Comparison of ENCODE assay signal across 19 mouse cellular contexts in genomic region chr1:82409271-82409670, GRCm38 (mm10).
A peak's percentile ranks its signal among the peaks of the same experiment; 100 is the strongest.
DNase-seq lines count a peak whose midpoint lies in the region; ATAC-seq lines count a peak whose summit lies in the region.
"Had no signal": no experiment of that assay in that cellular context is flagged by ENCODE, and none has a peak within 500 bp of the region (broad histone marks: within the 10 kb centered on the region; RNA-seq: fewer than 3 reads in every experiment).

No protein-coding gene starts in this region.

- H3K4me1 ChIP-seq in hindbrain, embryonic 10.5 days (replicated peaks), result peaks cover 13% of the 10 kb centered on the region
- H3K4me1 ChIP-seq in hindbrain, embryonic 13.5 days (replicated peaks), result peaks cover 11% of the 10 kb centered on the region
- H3K4me1 ChIP-seq: embryonic facial prominence, embryonic 15.5 days had no signal

- no peaks in the 10 kb centered on the region for H3K9me3 ChIP-seq in hindbrain, embryonic 10.5 days
- no peaks in the 10 kb centered on the region for H3K9me3 ChIP-seq in hindbrain, embryonic 13.5 days
- H3K9me3 ChIP-seq: embryonic facial prominence, embryonic 13.5 days; embryonic facial prominence, embryonic 15.5 days; forebrain, embryonic 10.5 days; forebrain, embryonic 12.5 days had no signal

- no peaks in the 10 kb centered on the region for H3K27me3 ChIP-seq in hindbrain, embryonic 10.5 days (ENCODE audit: insufficient read depth, poor library complexity, severe bottlenecking)
- no peaks in the 10 kb centered on the region for H3K27me3 ChIP-seq in hindbrain, embryonic 13.5 days
- H3K27me3 ChIP-seq: embryonic facial prominence, embryonic 13.5 days; embryonic facial prominence, embryonic 15.5 days; forebrain, embryonic 12.5 days had no signal

- no peaks in the 10 kb centered on the region for H3K36me3 ChIP-seq in hindbrain, embryonic 10.5 days
- no peaks in the 10 kb centered on the region for H3K36me3 ChIP-seq in hindbrain, embryonic 13.5 days
- H3K36me3 ChIP-seq: embryonic facial prominence, embryonic 13.5 days; embryonic facial prominence, embryonic 15.5 days; forebrain, embryonic 10.5 days; forebrain, embryonic 12.5 days had no signal

- no peak overlapping the region for H3K4me3 ChIP-seq in hindbrain, embryonic 10.5 days
- no peak overlapping the region for H3K4me3 ChIP-seq in hindbrain, embryonic 13.5 days
- H3K4me3 ChIP-seq: embryonic facial prominence, embryonic 13.5 days; embryonic facial prominence, embryonic 15.5 days; erythroblast, embryonic 14.5 days; forebrain, embryonic 10.5 days; forebrain, embryonic 12.5 days had no signal

- 87% methylated on average over 9 of the region's 9 CpGs for WGBS in hindbrain, embryonic 10.5 days
- 87% methylated on average over 9 of the region's 9 CpGs for WGBS in hindbrain, embryonic 13.5 days

- peak; percentile 81 for DNase-seq in heart, adult 11 months
- DNase-seq in heart, postnatal 4 days, result no peak
- DNase-seq in hindbrain, embryonic 10.5 days (ENCODE audit: low spot score), result no peak
- DNase-seq: adrenal gland, adult 2 months; adrenal gland, postnatal 10 days; adrenal gland, postnatal 25 days; cerebellum, adult 11 months; cerebellum, adult 9-11 months; cerebellum, postnatal 14 days; cerebellum, postnatal 36 days; embryo, embryonic 11 days had no signal

- 0 out of 2 replicates have a peak overlapping the region, but pooled peaks have one; percentile 16 for H3K27ac ChIP-seq in hindbrain, embryonic 10.5 days
- no peak overlapping the region for H3K27ac ChIP-seq in hindbrain, embryonic 13.5 days
- H3K27ac ChIP-seq: embryonic facial prominence, embryonic 13.5 days; embryonic facial prominence, embryonic 15.5 days; forebrain, embryonic 10.5 days; forebrain, embryonic 12.5 days had no signal

- H3K9ac ChIP-seq in hindbrain, embryonic 13.5 days, result no peak overlapping the region
- H3K9ac ChIP-seq: embryonic facial prominence, embryonic 13.5 days; embryonic facial prominence, embryonic 15.5 days; forebrain, embryonic 12.5 days had no signal

- no peak overlapping the region for H3K4me2 ChIP-seq in hindbrain, embryonic 13.5 days
- H3K4me2 ChIP-seq: embryonic facial prominence, embryonic 13.5 days; embryonic facial prominence, embryonic 15.5 days; forebrain, embryonic 12.5 days had no signal

- no peak for ATAC-seq in hindbrain, embryonic 13.5 days (ENCODE audit: low FRiP score)
- ATAC-seq: forebrain, embryonic 14.5 days; forebrain, embryonic 16.5 days had no signal
